ENCODE assay signal across 12 mouse cellular contexts in genomic region chr2:52918094-52918493, GRCm38 (mm10).
DNase-seq lines count a peak whose midpoint lies in the region; ATAC-seq lines count a peak whose summit lies in the region.
"Had no signal": no experiment of that assay in that cellular context is flagged by ENCODE, and none has a peak within 500 bp of the region (broad histone marks: within the 10 kb centered on the region; RNA-seq: fewer than 3 reads in every experiment).

No protein-coding gene starts in this region.

- intact Hi-C loops in heart, postnatal 10 days (cut with DNase I), result no loop called here

- DNase-seq in heart, adult 8-10 months (ENCODE audit: low spot score), result peak; percentile 29
- DNase-seq in heart, postnatal 10 days, result no peak
- peak; percentile 56 for DNase-seq in kidney, adult 9 months
- DNase-seq in kidney, postnatal 25 days, result no peak
- peak; percentile 33 for DNase-seq in lung, postnatal 36 days
- DNase-seq in lung, postnatal 10 days, result no peak
- DNase-seq: adrenal gland, adult 8-10 months; forebrain, postnatal 0 days; layer of hippocampus, adult 9-11 months; lung, embryonic 14.5 days; right cerebral cortex, postnatal 14 days had no signal

- no peak for ATAC-seq in erythroid progenitor cell, adult 5-6 weeks (replicated peaks; ENCODE audit: low FRiP score, poor library complexity, severe bottlenecking)
- ATAC-seq: forebrain, postnatal 0 days had no signal

Comparison
In these comparisons a context has a peak if more than half of its experiments do, and no peak if none do; other contexts are left out.
1. DNase-seq: peak in heart, adult 8-10 months (single experiment), kidney, adult 9 months (single experiment) and lung, postnatal 36 days (single experiment); none in heart, postnatal 10 days (0 of 2), kidney, postnatal 25 days (0 of 2) and lung, postnatal 10 days (single experiment).